Mouse (Mus musculus): Measurements from ENCODE around the gene Chrd.

Gene Chrd

GRCm38 (mm10) chr16:20732925-20733730, at the start of gene Chrd:
Chrd (plus strand) TSS chr16:20733127.
- DNase-seq (ENCODE audit: low spot score) = no peak

GRCm38 (mm10) chr16:20690774-20691173, 42.2 kb upstream of the Chrd start:
- no peak for DNase-seq (ENCODE audit: low spot score)

- no peak for DNase-seq (ENCODE audit: low spot score)
These were observed 41.3 kb upstream of the Chrd start for GRCm38 (mm10) chr16:20691617-20692016.

GRCm38 (mm10) chr16:20692241-20692965, 40.5 kb upstream of the Chrd start:
- no peak for DNase-seq (ENCODE audit: low spot score)

- peak; percentile 88 for DNase-seq (ENCODE audit: low spot score)
These were observed 39.7 kb upstream of the Chrd start, which contains the start of gene Fam131a for GRCm38 (mm10) chr16:20693111-20693701. Fam131a (plus strand) TSS chr16:20693241.

GRCm38 (mm10) chr16:20694781-20695180, 38.1 kb upstream of the Chrd start:
- no peak for DNase-seq (ENCODE audit: low spot score)

GRCm38 (mm10) chr16:20695622-20696323, 37.2 kb upstream of the Chrd start:
- peak; percentile 83 for DNase-seq (ENCODE audit: low spot score)

- no peak for DNase-seq (ENCODE audit: low spot score)
These were observed 33.7 kb upstream of the Chrd start for GRCm38 (mm10) chr16:20699266-20699665.

- no peak for DNase-seq (ENCODE audit: low spot score)
These were observed 32.9 kb upstream of the Chrd start for GRCm38 (mm10) chr16:20700036-20700435.

- DNase-seq (ENCODE audit: low spot score) = no peak
These were observed 31.6 kb upstream of the Chrd start for GRCm38 (mm10) chr16:20701316-20701715.

- DNase-seq (ENCODE audit: low spot score) = no peak
These were observed 31.0 kb upstream of the Chrd start for GRCm38 (mm10) chr16:20701729-20702521.

GRCm38 (mm10) chr16:20702522-20702893, 30.4 kb upstream of the Chrd start:
- no peak for DNase-seq (ENCODE audit: low spot score)

- DNase-seq (ENCODE audit: low spot score) = no peak
These were observed 29.9 kb upstream of the Chrd start for GRCm38 (mm10) chr16:20703071-20703470.

GRCm38 (mm10) chr16:20703699-20704400, 29.1 kb upstream of the Chrd start:
- DNase-seq (ENCODE audit: low spot score) = no peak

- no peak for DNase-seq (ENCODE audit: low spot score)
These were observed 27.1 kb upstream of the Chrd start for GRCm38 (mm10) chr16:20705786-20706185.

- DNase-seq (ENCODE audit: low spot score) = no peak
These were observed 26.4 kb upstream of the Chrd start for GRCm38 (mm10) chr16:20706407-20707055.

GRCm38 (mm10) chr16:20708220-20708938, 24.5 kb upstream of the Chrd start:
- no peak for DNase-seq (ENCODE audit: low spot score)

- DNase-seq (ENCODE audit: low spot score) = no peak
These were observed 23.8 kb upstream of the Chrd start for GRCm38 (mm10) chr16:20708939-20709734.

- DNase-seq (ENCODE audit: low spot score) = no peak
These were observed 22.6 kb upstream of the Chrd start for GRCm38 (mm10) chr16:20710370-20710769.
